Mouse (Mus musculus) embryo, embryonic 9.5 days (tissue): ENCODE results near the gene Bzw1.

Experiments
- DNase-seq: peaks from one replicate; pipeline ENCODE4 v3.0.0-alpha.2; 2017; ENCODE audit errors: extremely low spot score

Bzw1 gene

GRCm38 (mm10) chr1:58396179-58396578 lies 3.5 kb downstream of the Bzw1 start:
- no peak for DNase-seq

GRCm38 (mm10) chr1:58397731-58398130 lies 5.0 kb downstream of the Bzw1 start:
- DNase-seq, result no peak

GRCm38 (mm10) chr1:58401396-58401795 lies 8.7 kb downstream of the Bzw1 start:
- no peak for DNase-seq

- DNase-seq, result no peak
Measured at GRCm38 (mm10) chr1:58403745-58404144, 11.0 kb downstream of the Bzw1 start.

GRCm38 (mm10) chr1:58407321-58407720 lies 14.6 kb downstream of the Bzw1 start:
- DNase-seq, result no peak

- DNase-seq, result no peak
Measured at GRCm38 (mm10) chr1:58408141-58408540, 15.4 kb downstream of the Bzw1 start.

- DNase-seq, result no peak
Measured at GRCm38 (mm10) chr1:58409553-58410197, 17.0 kb downstream of the Bzw1 start.

GRCm38 (mm10) chr1:58410198-58410588 lies 17.5 kb downstream of the Bzw1 start:
- DNase-seq, result no peak

GRCm38 (mm10) chr1:58410776-58411175 lies 18.1 kb downstream of the Bzw1 start:
- DNase-seq, result no peak

GRCm38 (mm10) chr1:58415442-58415841 lies 22.7 kb downstream of the Bzw1 start:
- DNase-seq, result no peak

- DNase-seq, result no peak
Measured at GRCm38 (mm10) chr1:58416048-58416447, 23.4 kb downstream of the Bzw1 start.

GRCm38 (mm10) chr1:58420032-58420431 lies 27.3 kb downstream of the Bzw1 start:
- no peak for DNase-seq

GRCm38 (mm10) chr1:58420961-58421360 lies 28.3 kb downstream of the Bzw1 start:
- DNase-seq, result no peak

GRCm38 (mm10) chr1:58422879-58423278 lies 30.2 kb downstream of the Bzw1 start:
- peak; percentile 43 for DNase-seq

- peak; percentile 91 for DNase-seq
Measured at GRCm38 (mm10) chr1:58423371-58424248, 30.9 kb downstream of the Bzw1 start, which contains the start of gene Clk1. Gene Clk1 (minus strand): TSS chr1:58424066.

GRCm38 (mm10) chr1:58424551-58424950 lies 31.9 kb downstream of the Bzw1 start:
- no peak for DNase-seq

GRCm38 (mm10) chr1:58444691-58445090 lies 52.0 kb downstream of the Bzw1 start:
- DNase-seq, result no peak

- DNase-seq, result peak; percentile 87
Measured at GRCm38 (mm10) chr1:58445143-58445722, 52.5 kb downstream of the Bzw1 start, which contains the start of the genes Nif3l1 and Ppil3. Gene Nif3l1 (plus strand): TSS chr1:58445151. Gene Ppil3 (minus strand): TSS chr1:58445486.

- DNase-seq, result no peak
Measured at GRCm38 (mm10) chr1:58445861-58446260, 53.2 kb downstream of the Bzw1 start.

GRCm38 (mm10) chr1:58447766-58448165 lies 55.1 kb downstream of the Bzw1 start:
- no peak for DNase-seq

- no peak for DNase-seq
Measured at GRCm38 (mm10) chr1:58448396-58448795, 55.7 kb downstream of the Bzw1 start.

- no peak for DNase-seq
Measured at GRCm38 (mm10) chr1:58454316-58454715, 61.6 kb downstream of the Bzw1 start.
